Mouse (Mus musculus) liver, adult 2 months (tissue): ENCODE measurements around the gene Tmem143. TPM values are rescaled to one million over a fixed set of nuclear protein-coding genes. Genes with fewer than 3 reads are reported as not detected.

Source experiments
- DNase-seq: peaks from one replicate; pipeline ENCODE4 v3.0.0-alpha.2; 2011; ENCODE audit warnings: low read depth, low spot score; ENCODE audit errors: extremely low read depth
- H3K27ac ChIP-seq: fragments of 200-500 bp; replicated peaks from 2 replicates; pipeline ENCODE4 v1.5.1; 2012; ENCODE audit warnings: low read depth, mild to moderate bottlenecking, control low read depth, inconsistent platforms, low read length; ENCODE audit not compliant: insufficient read depth
- H3K27me3 ChIP-seq: fragments of 200-500 bp; 2 replicates; pipeline ENCODE4 v1.6.1; 2012; ENCODE audit warnings: mild to moderate bottlenecking, moderate library complexity, low read length, inconsistent platforms; ENCODE audit not compliant: control insufficient read depth, insufficient read depth
- H3K36me3 ChIP-seq: fragments of 200-500 bp; 2 replicates; pipeline ENCODE4 v1.6.1; 2012; ENCODE audit warnings: low read length, inconsistent platforms; ENCODE audit not compliant: control insufficient read depth, insufficient read depth
- H3K4me1 ChIP-seq: fragments of 200-500 bp; 2 replicates; pipeline ENCODE4 v1.6.1; 2011; ENCODE audit warnings: low read length; ENCODE audit not compliant: control insufficient read depth, insufficient read depth
- H3K4me3 ChIP-seq: fragments of 200-500 bp; 2 replicates; pipeline ENCODE4 v1.5.1; 2011; ENCODE audit warnings: low read depth, mild to moderate bottlenecking, control low read depth, low read length, moderate library complexity; ENCODE audit not compliant: insufficient read depth
- H3K79me2 ChIP-seq: fragments of 200-500 bp; 2 replicates; pipeline ENCODE4 v1.6.1; 2012; ENCODE audit warnings: inconsistent platforms, mild to moderate bottlenecking, low read length, moderate library complexity; ENCODE audit not compliant: control insufficient read depth, insufficient read depth
- H3K9ac ChIP-seq: fragments of 200-500 bp; 2 replicates; pipeline ENCODE4 v1.6.1; 2012; ENCODE audit warnings: low read depth, mild to moderate bottlenecking, control low read depth, inconsistent platforms, low read length
- CTCF ChIP-seq: fragments of 200-500 bp; IDR thresholded peaks from 2 replicates; pipeline ENCODE4 v1.5.1; 2011; ENCODE audit warnings: low read depth, low read length, control low read depth
- POLR2A ChIP-seq: fragments of 200-500 bp; IDR thresholded peaks from 2 replicates; pipeline ENCODE4 v1.6.1; 2011; ENCODE audit warnings: low read length, control low read depth; ENCODE audit not compliant: insufficient read depth; ENCODE audit errors: extremely low read depth
- WGBS: fragments of 180-500 bp; shearing (Covaris S2); methylation state at CpG from one replicate; pipeline ENCODE4 v1.1.7; 2018; 5-methylcytosine and 5-hydroxymethylcytosine counted together
- polyA plus RNA-seq: library from polyadenylated mRNA; depleted of rRNA; stranded (reverse); fragments of >200 nt; gene quantifications from 2 replicates; pipeline ENCODE4 v1.2.3, GENCODE M21; 2012
- total RNA-seq: library from RNA; depleted of rRNA; stranded (reverse); fragments of >200 nt; gene quantifications from 2 replicates; pipeline ENCODE4 v1.2.3, GENCODE M21; 2014

Tmem143 gene
- total and polyA plus RNA-seq, 2 experiments: 16.6 to 59.5 TPM

GRCm38 (mm10) chr7:45901562-45901961 is 4.8 kb downstream of the Tmem143 start:
- no peaks in the 10 kb centered on the region; the same call in 1 of the 2 replicates for H3K79me2 ChIP-seq
- peaks cover under 1% of the 10 kb centered on the region; the same call in 1 of the 2 replicates for H3K36me3 ChIP-seq
- no peak overlapping the region for H3K27ac ChIP-seq
- H3K9ac ChIP-seq: no peak overlapping the region
- H3K4me3 ChIP-seq: no peak overlapping the region
- TF ChIP-seq CTCF (no peak), POLR2A (no peak)
- no peaks in the 10 kb centered on the region for H3K27me3 ChIP-seq
- peaks cover 6% of the 10 kb centered on the region for H3K4me1 ChIP-seq
- DNase-seq: peak; percentile 48
- WGBS: 31% methylated on average over 5 of the region's 5 CpGs

GRCm38 (mm10) chr7:45902481-45903002 is 5.8 kb downstream of the Tmem143 start:
- Histone ChIP-seq H3K4me3 (no peak overlapping the region), H3K4me1 (peaks cover 6% of the 10 kb centered on the region), H3K27ac (no peak overlapping the region), H3K27me3 (no peaks in the 10 kb centered on the region), H3K79me2 (no peaks in the 10 kb centered on the region; the same call in 1 of the 2 replicates), H3K9ac (no peak overlapping the region), H3K36me3 (peaks cover 8% of the 10 kb centered on the region)
- TF ChIP-seq CTCF: no peak
- TF ChIP-seq POLR2A: no peak
- 75% methylated on average over 12 of the region's 12 CpGs for WGBS
- no peak for DNase-seq

GRCm38 (mm10) chr7:45906622-45907021 is 9.9 kb downstream of the Tmem143 start:
- WGBS: 96% methylated on average over 9 of the region's 9 CpGs
- Histone ChIP-seq H3K9ac (no peak overlapping the region), H3K4me1 (no peaks in the 10 kb centered on the region), H3K27me3 (no peaks in the 10 kb centered on the region), H3K27ac (no peak overlapping the region), H3K79me2 (no peaks in the 10 kb centered on the region), H3K4me3 (no peak overlapping the region), H3K36me3 (peaks cover 20% of the 10 kb centered on the region)
- TF ChIP-seq CTCF (no peak), POLR2A (no peak)
- no peak for DNase-seq

- DNase-seq: no peak
- no peaks in the 10 kb centered on the region for H3K27me3 ChIP-seq
- TF ChIP-seq CTCF: no peak
- TF ChIP-seq POLR2A: no peak
- H3K4me3 ChIP-seq: no peak overlapping the region
- H3K36me3 ChIP-seq: peaks cover 23% of the 10 kb centered on the region
- H3K27ac ChIP-seq: no peak overlapping the region
- H3K4me1 ChIP-seq: no peaks in the 10 kb centered on the region
- H3K79me2 ChIP-seq: no peaks in the 10 kb centered on the region
- H3K9ac ChIP-seq: no peak overlapping the region
Observed at GRCm38 (mm10) chr7:45908384-45908783, 11.6 kb downstream of the Tmem143 start.

GRCm38 (mm10) chr7:45909145-45909544 is 12.4 kb downstream of the Tmem143 start:
- no peak for TF ChIP-seq POLR2A
- no peak for TF ChIP-seq CTCF
- peaks cover 25% of the 10 kb centered on the region for H3K36me3 ChIP-seq
- H3K4me1 ChIP-seq: no peaks in the 10 kb centered on the region
- H3K27me3 ChIP-seq: no peaks in the 10 kb centered on the region
- DNase-seq: no peak
- no peak overlapping the region for H3K27ac ChIP-seq
- no peak overlapping the region for H3K9ac ChIP-seq
- no peaks in the 10 kb centered on the region for H3K79me2 ChIP-seq
- no peak overlapping the region for H3K4me3 ChIP-seq
- 96% methylated on average over 16 of the region's 16 CpGs for WGBS

GRCm38 (mm10) chr7:45914067-45914466 is 17.3 kb downstream of the Tmem143 start:
- H3K27me3 ChIP-seq: no peaks in the 10 kb centered on the region
- no peak overlapping the region for H3K27ac ChIP-seq
- DNase-seq: no peak
- peaks cover 5% of the 10 kb centered on the region; the same call in 1 of the 2 replicates for H3K36me3 ChIP-seq
- H3K79me2 ChIP-seq: no peaks in the 10 kb centered on the region
- H3K9ac ChIP-seq: no peak overlapping the region
- H3K4me3 ChIP-seq: no peak overlapping the region
- TF ChIP-seq POLR2A (no peak), CTCF (no peak)
- H3K4me1 ChIP-seq: no peaks in the 10 kb centered on the region
- 93% methylated on average over 6 of the region's 6 CpGs for WGBS
